Mouse (Mus musculus) 3T3-L1 (cell line): ENCODE data around the gene Rap1gap2.

Source experiments
- DNase-seq: peaks from one replicate; pipeline ENCODE4 v3.0.0-alpha.2; 2015; ENCODE audit warnings: low read depth, low spot score

The Rap1gap2 gene

DNA sequence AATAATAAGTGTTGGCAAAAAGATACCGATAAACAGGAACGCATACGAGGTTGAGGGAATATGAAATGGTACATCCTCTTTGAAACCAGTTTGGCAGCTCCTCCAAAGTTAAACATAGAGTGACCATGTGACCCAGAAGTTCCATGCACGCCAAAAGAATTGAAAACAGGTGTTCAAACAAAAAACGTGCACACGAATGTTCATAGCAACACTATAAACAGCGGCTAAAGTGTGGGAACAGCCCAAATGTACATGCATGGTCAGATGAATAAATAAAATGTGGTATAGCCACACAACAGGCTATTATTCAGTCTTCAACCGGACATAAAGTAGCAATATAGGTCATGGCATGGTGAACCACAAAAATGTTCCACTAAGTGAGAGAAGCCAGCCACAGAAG lies 108.2 kb downstream of the Rap1gap2 start:
- peak; percentile 75 for DNase-seq

DNA sequence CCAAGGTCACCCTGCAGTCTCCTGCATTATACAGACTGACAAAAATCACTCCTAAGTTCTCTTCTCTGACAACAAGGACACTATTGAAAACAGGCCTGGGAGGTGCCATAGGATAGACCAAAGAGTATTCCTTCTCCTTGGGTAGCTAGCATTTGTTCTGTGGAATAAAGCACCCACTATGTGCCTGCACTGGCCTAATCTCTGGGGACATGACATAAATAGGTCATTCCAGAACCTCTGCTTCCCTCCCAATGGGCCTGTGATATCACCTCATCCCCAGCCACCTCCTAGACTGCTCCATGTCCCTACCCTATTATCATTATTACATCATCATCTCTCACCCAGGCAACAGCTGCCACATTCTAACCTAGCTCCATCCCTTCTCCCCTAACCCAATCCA lies 108.7 kb downstream of the Rap1gap2 start:
- DNase-seq, result no peak

DNA sequence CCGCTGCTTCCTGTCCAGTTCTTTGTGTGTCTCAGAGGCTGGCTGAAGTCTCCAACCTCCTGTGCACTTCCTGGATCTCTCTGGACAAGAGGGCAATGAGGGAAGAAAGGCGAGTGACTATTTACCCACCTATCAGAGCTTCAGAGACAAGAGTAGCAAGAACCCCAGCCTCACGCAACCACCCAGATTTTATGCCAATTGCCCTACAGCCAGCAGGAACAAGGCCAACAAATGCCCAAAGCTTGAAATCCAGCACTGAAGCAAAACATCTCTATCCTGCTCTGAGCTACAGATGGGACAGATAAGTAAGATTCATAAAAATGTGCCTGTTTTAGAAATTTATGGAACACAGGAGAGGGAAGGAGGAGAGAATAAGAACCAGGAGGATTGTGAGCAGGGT lies 109.7 kb downstream of the Rap1gap2 start:
- DNase-seq, result no peak

DNA sequence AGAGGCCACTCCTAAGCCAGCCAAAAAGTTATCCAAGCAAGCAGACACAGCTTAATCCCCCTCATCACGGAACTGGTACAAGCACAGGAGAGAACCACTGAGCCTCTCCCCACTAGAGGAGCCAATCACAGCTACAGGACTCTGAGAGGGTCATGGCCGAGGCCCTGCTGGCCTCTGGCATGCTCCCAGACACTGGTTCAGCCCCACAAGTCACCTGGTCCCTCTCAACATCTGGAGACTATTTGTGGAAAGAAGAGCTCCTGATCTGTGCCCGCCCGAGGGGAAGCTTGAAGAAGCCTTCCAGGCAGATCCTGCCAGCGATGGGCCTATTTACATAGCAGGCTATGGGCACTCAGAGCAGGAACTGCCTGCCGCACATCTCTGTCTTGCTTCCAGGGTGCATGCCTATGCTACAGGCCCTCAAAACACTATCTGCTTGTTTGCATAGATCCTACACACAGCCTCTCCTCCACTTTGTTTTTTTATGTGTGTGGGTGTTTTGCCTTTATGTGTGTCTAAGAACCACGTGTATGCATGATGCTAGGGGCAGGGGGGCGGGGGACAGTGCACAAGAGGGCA lies 111.1 kb downstream of the Rap1gap2 start:
- no peak for DNase-seq

DNA sequence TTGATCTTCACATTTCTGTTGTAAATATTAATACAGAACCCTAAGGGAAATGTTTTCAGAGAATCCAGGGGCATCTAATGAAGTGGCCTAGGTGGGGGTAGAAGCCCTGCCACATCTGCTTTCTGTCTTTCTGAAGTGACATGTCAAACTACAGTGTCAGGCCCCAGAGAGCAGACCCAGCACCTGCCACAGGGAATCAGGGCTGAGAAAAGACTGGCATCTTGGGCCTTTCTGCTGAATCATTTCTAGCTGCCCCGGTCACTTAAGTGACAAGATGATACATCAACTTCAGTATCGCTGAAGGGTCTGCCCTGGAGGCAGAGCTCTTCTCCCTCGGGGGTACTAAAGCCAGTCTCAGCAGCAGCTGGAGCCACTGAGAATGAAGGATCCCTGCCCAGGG lies 111.7 kb downstream of the Rap1gap2 start:
- DNase-seq, result no peak

DNA sequence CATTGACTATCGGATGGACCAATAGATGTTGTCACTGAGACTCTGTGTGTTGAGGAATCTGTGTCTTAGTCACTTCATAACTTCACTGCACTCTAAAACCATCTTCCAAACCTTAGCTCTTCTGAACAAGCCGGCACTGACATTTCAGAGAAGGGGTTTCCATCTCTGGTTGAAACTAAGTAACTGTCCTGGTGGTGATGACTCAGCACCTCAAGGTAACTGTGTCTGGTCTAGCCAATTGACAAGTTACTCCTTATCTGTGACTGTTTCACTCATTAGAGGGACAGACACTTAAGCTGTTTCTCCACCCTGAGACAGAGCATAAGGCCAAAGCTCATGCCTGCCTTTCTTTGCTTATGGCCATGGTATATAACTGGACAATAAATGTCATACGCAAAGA lies 114.1 kb downstream of the Rap1gap2 start:
- no peak for DNase-seq

DNA sequence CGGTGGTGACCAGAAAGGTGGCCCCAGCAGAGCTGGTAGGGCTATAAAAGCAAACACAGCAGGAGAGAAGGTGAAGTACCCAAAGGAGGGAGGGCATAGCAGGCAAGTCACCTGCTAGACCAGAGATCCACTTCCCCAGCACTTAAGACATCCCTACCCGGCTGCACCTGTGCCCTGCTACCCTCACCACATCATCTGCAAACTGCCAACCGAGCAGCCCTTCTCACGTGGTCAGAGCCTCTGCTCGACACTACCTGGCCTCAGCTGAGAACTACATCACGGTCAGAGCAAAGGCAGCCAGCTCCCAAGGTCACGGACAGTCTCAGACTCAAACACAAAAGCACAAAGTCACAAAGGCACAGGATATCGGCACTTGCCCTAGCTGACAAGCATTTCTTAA lies 116.8 kb downstream of the Rap1gap2 start:
- no peak for DNase-seq

DNA sequence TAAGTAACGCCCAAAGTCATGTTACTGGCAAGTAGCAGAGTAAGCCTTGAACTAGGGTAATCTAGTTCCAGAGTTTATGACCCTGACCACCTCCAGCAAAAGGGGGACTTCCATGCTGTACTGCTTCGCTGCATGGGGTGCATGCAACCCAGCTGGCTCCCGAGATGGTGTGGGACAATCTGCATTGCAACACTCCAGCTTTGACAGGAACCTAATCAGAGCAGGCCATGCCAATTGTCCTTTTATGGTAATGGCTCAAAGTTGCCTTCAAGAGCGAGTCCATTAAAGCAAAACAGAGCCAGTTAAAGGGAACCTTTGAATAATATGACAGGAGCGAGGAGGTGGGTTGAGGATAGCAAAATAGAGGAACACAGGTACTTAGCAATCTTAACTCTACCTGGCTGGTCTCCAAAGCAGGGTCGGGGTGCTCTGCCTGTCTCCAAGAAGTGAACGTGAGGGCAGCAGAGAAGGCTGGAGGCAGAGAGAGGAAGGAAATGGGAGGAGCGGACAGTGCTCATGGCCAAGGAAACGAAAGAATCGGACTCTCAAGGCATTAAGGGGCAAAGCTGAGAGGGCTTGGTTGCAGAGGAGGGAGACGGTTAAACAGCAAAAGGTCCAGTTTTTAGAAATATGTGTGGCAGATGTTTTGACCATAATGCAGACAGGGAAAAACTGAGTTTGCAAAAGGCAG lies 117.4 kb downstream of the Rap1gap2 start:
- DNase-seq, result no peak

DNA sequence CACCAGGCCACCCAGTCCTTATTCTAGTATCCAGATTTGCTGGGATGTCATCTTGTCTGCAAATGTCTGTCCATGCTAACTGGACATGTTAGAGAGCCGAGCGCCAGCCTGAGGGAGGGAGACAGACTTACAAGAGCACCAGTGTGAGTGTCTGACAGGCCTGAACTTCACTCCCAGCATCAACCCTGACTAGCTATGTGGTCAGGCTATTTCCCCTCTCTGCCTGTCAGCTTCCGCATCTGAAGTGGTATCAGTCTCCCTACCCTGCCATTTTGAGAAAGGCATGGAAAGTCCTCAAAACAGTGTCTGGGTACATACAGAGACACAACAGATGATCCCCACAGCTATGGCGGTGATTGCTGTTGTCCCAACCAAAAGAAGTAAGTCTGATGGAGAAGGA lies 119.6 kb downstream of the Rap1gap2 start:
- DNase-seq, result no peak

DNA sequence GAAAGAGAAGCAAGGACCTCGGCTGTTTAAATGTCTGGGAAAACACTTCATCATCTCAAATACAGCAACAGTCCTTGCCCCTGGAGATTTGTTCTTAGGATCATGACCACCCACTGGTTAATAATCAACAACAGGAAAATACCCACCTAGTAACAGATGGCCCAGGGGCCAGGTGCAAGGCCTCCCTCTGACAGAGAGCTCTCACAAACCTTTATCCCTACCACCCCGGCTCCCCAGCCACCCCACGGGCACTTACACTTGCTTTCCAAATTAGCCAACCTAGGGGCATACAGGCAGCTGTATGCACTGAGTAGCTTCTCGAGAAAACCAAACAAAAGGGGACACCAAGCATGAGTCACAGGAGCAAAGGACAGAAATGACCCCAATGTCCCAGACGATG lies 121.5 kb downstream of the Rap1gap2 start:
- DNase-seq, result no peak

DNA sequence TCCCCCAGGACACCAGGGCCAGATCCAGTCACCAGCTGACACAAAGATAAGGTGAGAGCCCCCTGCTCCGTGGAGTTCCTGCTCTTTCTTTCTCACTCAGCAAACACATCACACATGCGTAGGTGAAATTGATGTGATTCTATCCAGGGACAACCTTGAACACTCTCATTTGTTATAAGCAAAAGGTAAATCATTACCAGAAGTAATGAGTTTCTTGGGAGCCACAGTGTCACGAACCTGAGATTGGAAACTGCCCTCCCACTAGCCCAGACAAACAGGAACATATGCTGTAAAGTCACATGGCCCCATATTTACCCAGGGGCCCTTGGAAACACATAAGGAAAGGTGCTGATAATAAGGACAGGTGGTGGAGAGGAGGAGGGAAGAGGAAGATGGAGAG lies 122.8 kb downstream of the Rap1gap2 start:
- no peak for DNase-seq

DNA sequence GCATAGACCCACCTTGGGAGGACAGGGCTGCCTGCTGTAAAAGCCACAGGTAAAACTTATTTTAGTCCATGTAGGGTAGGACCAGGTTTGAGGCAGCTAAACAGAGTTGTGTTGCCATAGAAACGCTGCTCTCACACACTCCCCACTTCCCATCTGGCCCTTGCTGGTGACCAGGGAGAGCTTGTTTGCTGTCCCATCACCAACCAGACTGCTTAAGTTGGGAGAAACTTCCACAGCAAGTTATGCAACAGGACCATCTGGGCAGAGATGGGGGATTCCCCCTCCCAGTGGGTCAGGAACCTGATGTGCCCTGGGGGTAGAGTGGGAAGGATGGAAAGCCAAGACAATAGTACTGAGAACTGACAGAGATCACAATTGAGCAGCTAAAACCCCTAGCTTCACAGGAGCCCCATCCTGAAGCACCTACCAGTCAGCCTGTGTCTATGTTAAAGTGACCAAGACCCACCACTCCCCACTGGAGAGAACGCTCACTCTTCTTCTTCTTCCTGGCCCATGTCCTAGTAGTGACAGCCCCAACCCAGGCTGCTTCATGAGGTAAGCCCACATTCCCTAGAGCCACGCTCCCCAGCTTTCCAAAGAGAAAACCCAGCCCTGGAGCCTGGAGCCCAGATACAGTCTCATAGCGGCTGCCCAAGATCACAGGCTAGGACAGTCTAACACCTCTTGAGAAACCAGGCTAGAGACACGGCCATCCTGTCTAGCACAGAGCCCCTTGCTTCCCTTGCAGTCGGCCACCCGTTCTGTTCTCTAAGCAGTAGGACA lies 125.1 kb downstream of the Rap1gap2 start:
- DNase-seq, result peak; percentile 66

DNA sequence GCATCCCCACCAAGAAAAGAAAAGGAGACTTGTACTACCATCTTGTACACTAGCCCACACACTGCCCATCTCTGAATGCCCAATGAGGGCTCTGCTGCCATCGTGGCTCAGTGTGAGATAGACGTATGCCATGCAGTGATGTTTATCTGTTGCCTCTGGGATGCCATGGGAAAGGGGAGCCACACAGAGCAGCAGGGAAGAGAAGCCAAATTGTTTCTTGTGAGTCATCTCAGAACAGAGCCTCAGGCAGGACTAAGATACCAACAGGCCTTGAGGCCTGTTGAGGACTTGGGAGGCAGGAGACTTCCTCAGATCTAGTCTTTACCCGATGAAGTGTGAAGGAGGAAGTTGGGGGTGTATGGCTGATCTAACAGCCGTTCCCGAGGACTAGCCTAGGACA lies 126.8 kb downstream of the Rap1gap2 start:
- DNase-seq, result peak; percentile 86

DNA sequence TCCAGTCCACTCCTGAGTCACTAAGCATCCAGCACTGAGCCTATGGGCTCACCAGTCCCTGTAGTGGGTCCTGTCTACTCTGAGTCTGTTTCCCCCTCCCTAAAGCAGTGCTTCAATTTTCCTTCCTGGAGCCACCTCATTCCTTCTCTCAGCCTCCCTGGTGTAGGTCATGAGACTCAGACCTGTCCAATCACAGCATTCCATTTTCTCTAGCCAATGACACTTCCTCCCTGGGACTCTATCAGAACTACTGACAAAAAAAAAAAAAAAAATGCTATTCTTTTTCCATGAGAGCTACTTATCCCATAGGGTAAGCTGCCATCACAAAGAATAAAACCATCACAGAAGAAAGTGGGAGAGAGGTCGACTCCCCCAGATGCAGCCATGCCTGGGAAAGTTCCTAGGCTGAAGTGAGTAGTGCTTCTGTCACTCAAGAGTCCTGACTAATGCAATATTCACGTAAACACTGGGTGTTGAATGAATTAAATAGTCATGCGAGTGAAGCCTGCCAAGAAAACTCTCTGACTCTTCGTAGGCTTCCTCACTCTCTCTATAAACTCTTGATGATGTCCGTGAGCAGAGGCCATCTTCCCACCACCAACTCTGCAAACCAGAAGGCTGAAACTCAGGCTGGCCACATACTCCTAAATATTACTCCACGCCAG lies 127.4 kb downstream of the Rap1gap2 start:
- peak; percentile 96 for DNase-seq

DNA sequence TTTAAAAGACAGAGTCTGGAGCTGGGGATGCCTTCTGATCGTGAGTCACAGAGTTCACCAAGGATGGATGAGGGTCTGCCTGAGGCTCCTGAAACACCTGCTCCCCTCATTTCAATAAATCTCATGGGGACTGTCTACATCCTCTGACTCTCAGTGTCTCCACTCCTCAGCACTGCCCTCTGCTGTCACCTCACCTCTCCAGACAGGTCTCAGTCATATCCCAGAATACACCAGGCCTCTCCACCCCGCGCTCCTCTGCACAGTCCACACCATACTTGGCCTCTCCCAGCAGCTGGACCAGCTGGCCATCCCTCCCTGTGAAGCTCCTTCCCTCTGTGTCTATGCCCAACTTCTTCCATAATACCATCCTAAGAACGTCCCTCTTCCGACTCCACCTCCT lies 128.9 kb downstream of the Rap1gap2 start:
- DNase-seq, result no peak

DNA sequence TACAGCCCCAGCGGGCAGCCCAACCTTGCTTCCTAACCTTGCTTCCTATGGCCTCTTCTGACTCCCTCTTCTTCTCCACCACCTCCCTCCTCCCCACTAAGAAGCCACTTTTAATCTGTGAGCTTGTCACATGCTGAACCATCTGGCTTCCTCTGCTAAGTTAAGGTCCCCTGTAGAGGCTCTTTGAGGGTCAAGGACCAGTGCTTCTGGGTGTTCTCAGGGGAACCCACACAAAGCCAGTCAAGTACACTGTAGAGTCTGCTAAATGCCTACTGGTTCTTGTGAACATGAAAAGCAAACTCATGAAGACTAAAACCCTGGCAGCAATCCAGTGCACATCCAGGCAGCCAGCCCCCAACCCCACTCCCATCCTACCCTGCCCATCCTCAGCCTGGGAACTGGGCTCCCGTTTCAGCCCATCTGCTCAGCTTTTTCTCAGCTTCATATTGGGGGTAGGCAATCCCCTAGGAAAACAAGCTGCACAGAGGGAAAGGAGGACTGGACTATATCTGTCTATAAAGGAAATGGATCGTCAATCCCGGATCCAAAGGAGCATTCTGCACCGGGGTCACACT lies 130.9 kb downstream of the Rap1gap2 start:
- DNase-seq, result no peak

DNA sequence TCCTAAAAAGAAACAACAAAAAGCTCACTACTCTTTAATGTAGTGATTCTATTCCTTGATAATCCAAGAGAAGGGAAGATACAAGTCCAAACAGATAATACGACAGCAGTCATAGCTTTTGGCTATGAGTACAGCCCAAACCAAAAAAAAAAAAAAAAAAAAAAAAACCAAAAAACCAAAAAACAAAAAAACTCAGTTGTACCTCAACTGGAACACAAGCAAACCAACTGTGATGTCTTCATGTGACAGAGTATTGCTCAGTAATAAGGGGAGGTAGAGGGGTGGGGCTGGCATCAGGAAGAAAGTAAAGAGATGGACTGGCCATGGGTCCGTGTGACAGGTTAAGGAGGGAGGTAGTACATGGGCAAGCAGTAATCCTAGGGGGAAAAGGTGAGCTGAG lies 131.8 kb downstream of the Rap1gap2 start:
- DNase-seq, result no peak

DNA sequence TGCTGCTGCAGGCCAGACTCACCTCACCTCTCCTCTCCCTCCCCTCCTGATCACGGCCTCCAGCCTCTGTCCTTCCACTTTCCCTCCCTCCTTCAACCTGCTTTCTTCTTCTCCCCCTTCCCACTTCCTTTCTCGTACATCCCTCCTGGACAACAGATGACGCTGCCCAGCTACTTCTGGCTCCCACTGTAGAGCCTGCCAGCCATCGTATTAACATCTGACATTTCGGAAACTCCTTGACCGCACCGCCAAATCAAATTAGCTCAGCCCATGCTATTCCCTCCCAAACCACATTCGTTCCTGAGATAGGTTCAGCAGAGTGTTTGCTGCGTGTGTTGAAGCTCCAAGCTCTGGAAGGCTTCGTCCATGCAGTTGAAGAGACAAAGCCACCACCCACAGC lies 138.0 kb downstream of the Rap1gap2 start:
- DNase-seq, result no peak

DNA sequence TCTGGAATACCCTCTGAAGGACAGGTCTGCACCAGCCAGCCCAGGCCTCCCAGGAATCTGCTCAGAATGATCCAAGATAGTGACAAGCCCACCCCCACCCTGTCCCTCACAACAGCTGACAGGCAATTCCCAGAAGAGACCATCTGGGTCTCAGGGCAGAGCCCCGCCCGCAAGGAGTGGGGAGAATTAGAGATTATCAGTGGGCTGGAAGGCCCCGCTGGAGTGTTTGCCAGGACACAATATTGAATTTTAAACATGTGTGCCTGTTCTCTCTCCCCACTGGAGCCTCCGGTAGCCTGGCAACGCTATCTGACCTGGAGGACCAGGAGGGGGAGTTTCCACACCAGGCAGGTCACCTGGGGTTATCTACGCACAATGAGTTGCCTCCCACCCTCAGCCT lies 142.5 kb downstream of the Rap1gap2 start:
- DNase-seq, result no peak

DNA sequence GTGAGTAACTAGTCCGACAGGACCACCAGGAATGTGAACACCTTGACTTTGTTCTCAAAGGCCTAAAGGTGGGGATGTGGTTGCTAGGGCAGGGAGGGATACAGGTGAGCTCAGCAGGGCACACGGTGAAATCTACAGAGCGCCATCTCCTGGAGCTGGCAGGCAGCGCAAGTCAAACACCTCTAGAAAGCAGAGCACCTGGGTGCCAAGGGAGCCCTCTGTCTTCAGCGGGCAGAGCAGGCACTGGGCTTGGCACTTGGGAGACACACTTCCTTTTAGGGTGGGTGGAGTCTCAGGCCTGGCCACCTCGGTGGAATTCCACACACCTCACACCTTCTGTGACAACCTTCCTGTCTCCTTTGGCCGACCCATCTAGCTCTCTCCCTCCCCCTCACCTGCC lies 145.0 kb downstream of the Rap1gap2 start:
- DNase-seq, result no peak

DNA sequence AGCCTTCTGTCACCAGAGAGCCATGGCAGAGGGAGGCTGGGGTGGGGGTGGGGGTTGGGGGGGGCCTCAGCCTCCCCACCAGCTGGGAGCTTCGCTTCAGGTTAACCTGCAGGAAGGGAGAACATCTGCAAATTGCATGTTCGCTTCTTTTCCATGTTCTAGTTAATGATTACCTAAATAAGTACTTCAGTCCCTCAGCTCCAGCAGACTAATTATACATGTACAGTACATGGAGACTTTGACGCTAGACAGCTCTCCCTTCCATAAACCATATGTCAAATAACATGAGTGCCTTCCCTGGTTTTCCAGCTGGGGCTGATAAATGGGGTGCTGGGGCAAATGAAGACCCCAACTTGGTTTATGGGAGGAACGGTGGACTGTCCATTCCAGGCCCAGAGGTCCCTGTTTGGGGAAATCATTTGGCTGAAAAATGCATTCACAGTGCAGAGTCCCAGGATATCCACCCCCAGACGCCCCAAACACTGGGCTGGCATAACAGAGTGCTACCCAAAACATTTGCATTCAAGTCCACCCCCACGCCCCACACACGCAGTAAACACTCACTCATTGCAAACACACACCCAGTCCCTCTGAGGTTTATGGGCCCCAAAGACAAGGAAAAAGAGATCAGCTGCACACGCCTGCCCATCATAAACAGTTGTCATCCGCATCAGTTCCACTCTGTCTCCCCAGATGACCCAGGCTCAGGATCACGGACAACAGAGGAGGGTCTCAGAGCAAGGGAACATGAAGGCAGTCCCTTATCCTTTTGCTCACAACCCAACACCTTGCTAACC lies 146.3 kb downstream of the Rap1gap2 start:
- no peak for DNase-seq
